Mouse (Mus musculus) brown adipose tissue, adult 24 weeks (tissue): Measurements from ENCODE around the gene Muc13. TPM values are rescaled to one million over a fixed set of nuclear protein-coding genes. Genes with fewer than 3 reads are reported as not detected.

ENCODE experiments used
- H3K27ac ChIP-seq: fragments of 200-500 bp; replicated peaks from 2 replicates; pipeline ENCODE4 v1.5.1; 2012; ENCODE audit warnings: low read depth, mild to moderate bottlenecking, low read length
- H3K4me1 ChIP-seq: fragments of 200-500 bp; 2 replicates; pipeline ENCODE4 v1.6.1; 2012; ENCODE audit warnings: low read length, mixed read lengths; ENCODE audit not compliant: control insufficient read depth, insufficient read depth, insufficient read length
- H3K4me3 ChIP-seq: fragments of 200-500 bp; 2 replicates; pipeline ENCODE4 v1.5.1; 2012; ENCODE audit warnings: low read depth, mild to moderate bottlenecking, low read length, moderate library complexity; ENCODE audit not compliant: insufficient read depth
- polyA plus RNA-seq: library from polyadenylated mRNA; stranded (reverse); fragments of >200 nt; gene quantifications from 2 replicates; pipeline ENCODE4 v1.2.4, GENCODE M21; 2012; ENCODE audit not compliant: missing spikeins, insufficient read depth, insufficient read length

The Muc13 gene
- polyA plus RNA-seq, 1 experiment: not detected

- Histone ChIP-seq H3K4me1 (peaks cover 6% of the 10 kb centered on the region), H3K4me3 (peak overlapping the region; percentile 89), H3K27ac (0 out of 2 replicates have a peak overlapping the region, but pooled peaks have one; percentile 21)
These were observed 36.1 kb downstream of the Muc13 start for GRCm38 (mm10) chr16:33829842-33830511.

- H3K27ac ChIP-seq: no peak overlapping the region
- H3K4me3 ChIP-seq: peak overlapping the region; percentile 89
These were observed 36.8 kb downstream of the Muc13 start for GRCm38 (mm10) chr16:33830512-33831105.

DNA sequence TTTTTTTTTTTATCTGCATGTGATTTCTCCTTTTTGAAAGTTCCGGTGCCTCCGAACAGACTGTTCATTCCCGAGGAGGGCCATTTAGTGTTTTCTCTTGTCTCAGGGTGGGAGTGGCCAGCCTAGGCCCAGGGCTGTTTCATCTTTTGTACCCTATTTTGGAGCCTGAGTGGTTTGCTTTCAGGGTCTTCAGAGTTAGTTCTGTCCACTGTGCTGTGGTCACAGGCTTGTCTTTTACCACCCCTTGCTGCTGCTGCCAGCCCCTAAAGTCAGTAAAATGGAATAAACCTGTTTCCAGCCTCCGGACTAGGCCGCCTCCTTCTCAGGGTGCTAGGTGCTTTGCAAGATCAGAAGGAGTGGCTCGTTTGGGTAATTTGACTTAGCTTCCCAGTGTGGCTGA lies 38.2 kb downstream of the Muc13 start:
- Histone ChIP-seq H3K27ac (no peak overlapping the region), H3K4me1 (peaks cover 12% of the 10 kb centered on the region), H3K4me3 (no peak overlapping the region)

More at GRCm38 (mm10) chr16:33830512-33831105, 36.8 kb downstream of the Muc13 start:
- peaks cover 6% of the 10 kb centered on the region for H3K4me1 ChIP-seq

DNA sequence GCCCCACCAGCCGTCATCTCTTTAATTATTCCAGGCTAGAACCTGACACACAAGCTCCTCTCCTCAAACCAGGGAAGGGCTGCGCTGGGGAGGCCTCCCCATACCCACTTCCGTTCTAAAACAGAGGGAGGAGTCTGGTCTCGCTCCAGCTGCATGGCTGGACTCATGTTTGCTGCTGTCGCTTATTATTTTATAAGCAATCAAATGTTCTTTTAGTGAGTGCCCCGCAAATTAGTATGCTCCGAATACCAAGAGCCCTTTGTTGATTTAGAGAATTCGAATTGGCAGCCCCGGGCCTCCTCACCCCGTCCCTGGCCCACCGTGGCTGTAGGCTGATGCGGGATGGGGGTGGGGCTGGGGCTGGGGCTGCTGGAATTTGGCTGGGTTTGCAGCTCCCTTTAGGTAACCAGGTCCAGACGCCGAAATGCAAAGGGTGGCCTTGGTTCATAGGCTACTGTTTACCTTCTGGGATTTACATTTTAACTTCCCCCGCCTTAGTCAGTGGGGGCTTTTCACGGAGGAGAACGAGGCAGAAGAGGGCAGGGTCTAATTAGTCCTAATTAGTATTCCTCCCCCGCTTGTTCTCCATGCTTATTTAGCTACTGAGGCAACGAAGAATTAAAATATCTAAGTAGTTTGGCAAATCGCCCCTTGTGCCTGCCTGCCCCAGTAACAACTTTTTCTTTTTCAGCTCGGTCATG lies 39.0 kb downstream of the Muc13 start:
- Histone ChIP-seq H3K4me1 (peaks cover 16% of the 10 kb centered on the region), H3K4me3 (peak overlapping the region; percentile 21; the same call in 1 of the 2 replicates), H3K27ac (0 out of 2 replicates have a peak overlapping the region, but pooled peaks have one; percentile 21)

DNA sequence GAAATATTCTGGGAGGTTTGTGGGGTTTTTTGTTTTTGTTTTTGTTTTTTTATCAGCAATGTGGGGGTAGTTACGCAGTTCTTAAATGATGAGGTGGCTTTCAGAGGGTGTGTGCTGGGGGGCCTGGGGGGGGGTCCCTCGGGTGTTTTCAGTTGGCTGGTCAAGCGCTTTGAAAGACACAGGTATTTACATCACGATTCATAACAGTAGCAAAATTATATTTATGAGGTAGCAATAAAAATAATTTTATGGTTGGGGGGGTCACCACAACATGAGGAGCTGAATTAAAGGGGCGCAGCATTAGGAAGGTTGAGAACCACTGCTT lies 39.6 kb downstream of the Muc13 start:
- Histone ChIP-seq H3K27ac (no peak overlapping the region), H3K4me3 (peak overlapping the region; percentile 42), H3K4me1 (peaks cover 19% of the 10 kb centered on the region)

- peaks cover 19% of the 10 kb centered on the region for H3K4me1 ChIP-seq
- H3K27ac ChIP-seq: no peak overlapping the region; the same call in 1 of the 2 replicates
- peak overlapping the region; percentile 42 for H3K4me3 ChIP-seq
These were observed 40.1 kb downstream of the Muc13 start for GRCm38 (mm10) chr16:33833781-33834482.

- 0 out of 2 replicates have a peak overlapping the region, but pooled peaks have one; percentile 18 for H3K27ac ChIP-seq
- H3K4me1 ChIP-seq: peaks cover 22% of the 10 kb centered on the region
- no peak overlapping the region for H3K4me3 ChIP-seq
These were observed 42.8 kb downstream of the Muc13 start for GRCm38 (mm10) chr16:33836676-33837075.

DNA sequence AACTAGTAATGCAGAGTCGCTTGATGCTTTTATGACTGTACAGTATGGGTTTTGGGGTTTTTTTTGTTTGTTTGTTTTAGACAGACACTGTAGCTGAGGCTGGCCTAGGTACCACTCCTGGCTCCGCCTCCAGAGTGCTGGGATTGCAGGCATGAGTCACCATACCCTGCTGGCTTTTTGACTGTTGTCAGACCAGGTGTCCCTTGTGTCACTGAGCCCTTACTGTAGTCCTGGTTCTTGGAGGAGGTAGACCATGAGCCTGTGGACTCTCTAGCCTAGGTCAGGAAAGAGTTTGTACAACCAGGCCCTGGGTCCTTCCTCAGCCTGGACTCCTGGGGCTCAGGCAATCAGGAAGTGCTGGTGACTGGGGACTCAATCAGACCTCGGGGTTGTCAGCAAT lies 43.4 kb downstream of the Muc13 start:
- H3K4me1 ChIP-seq: peaks cover 22% of the 10 kb centered on the region
- H3K4me3 ChIP-seq: no peak overlapping the region

GRCm38 (mm10) chr16:33840616-33841015 lies 46.8 kb downstream of the Muc13 start:
- peaks cover 17% of the 10 kb centered on the region for H3K4me1 ChIP-seq
- H3K27ac ChIP-seq: no peak overlapping the region
- H3K4me3 ChIP-seq: no peak overlapping the region

More for the DNA sequence above, 43.4 kb downstream of the Muc13 start:
- peak overlapping the region; percentile 46 for H3K27ac ChIP-seq

- H3K4me3 ChIP-seq: no peak overlapping the region
- peaks cover 10% of the 10 kb centered on the region; the same call in 1 of the 2 replicates for H3K4me1 ChIP-seq
- no peak overlapping the region for H3K27ac ChIP-seq
These were observed 48.4 kb downstream of the Muc13 start for GRCm38 (mm10) chr16:33842081-33842880.

DNA sequence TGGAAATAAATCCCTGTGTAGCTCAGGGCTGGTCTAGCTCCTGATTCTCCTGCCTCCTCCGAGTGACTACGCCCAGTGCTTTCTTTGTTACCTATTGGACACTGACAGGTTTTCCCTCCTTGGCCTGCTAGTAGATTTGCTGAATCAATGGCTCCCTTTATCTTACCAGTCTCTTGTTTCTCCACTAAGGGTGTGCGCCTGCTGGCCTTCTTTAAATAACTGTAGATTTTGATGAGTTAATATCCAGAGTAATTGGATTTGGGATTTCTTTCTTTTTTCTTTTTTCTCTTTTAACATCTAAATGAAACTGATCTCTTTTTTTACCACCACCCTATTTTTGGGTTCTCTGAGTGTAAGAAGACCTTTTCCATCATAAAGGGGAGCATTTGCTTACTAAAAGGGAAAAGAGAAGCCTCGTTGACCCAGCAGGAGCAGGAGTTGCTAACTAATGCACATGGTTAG lies 50.3 kb downstream of the Muc13 start:
- H3K4me3 ChIP-seq: no peak overlapping the region
- H3K4me1 ChIP-seq: peaks cover 4% of the 10 kb centered on the region; the same call in 1 of the 2 replicates
- H3K27ac ChIP-seq: no peak overlapping the region

DNA sequence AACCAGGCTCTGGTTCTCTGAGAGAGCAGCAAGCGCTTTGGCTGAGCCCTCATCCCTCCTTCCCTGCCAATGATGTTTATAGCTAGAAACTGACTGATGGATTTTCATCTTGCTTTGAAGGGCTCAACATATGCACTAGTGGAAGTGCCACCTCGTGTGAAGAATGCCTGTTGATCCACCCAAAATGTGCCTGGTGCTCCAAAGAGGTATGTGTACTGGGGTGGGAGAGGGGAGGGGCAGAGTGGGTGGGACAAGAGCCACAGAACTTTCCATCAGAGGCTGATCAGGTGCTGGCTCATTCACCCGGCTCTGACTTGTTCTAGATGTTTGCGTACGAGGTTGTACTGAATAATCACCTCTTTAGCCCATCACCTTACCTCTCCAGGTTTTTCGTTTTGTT lies 51.0 kb downstream of the Muc13 start:
- no peak overlapping the region for H3K4me3 ChIP-seq
- no peak overlapping the region for H3K27ac ChIP-seq
- peaks cover 4% of the 10 kb centered on the region; the same call in 1 of the 2 replicates for H3K4me1 ChIP-seq

DNA sequence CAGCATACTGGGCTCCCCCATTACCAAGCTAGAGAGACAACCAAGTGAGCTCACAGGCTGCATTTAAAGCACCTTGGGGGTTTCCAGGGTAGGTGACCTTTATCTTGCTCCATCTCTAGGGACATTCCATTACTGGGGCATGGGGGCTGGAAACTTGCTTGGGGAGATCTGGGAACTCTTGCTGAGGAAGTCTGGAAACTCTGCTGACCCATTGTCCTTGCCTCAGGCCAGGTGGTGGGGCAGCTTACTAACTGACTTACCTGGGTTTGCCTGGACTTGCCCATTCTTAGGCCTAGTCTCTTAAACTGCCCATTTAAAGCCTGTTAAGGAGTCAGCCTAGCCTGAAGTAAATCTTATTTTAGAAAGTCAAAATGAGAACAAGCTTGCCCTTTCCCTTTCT lies 59.4 kb downstream of the Muc13 start:
- Histone ChIP-seq H3K4me3 (no peak overlapping the region), H3K4me1 (peaks cover 19% of the 10 kb centered on the region), H3K27ac (no peak overlapping the region)

DNA sequence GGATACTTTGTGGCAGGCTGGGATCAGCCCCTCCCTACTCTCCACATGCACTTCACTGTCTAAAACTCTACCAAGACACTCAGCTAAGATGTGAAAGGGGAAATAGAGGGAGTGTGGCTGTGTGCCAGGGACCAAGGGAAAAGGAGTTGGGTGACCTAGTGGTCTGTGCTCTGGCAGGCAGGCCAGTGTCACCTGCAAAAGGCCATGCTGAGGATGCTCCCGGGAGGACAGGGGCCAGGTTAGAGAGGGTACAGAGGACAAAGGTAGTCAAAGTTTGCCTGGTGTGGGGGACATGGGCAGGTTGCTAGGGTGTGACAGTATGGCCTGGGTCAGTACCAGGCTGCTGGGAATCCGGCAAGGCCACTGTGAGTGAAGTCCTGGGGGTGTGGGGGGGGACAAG lies 64.9 kb downstream of the Muc13 start:
- Histone ChIP-seq H3K4me3 (no peak overlapping the region), H3K4me1 (peaks cover 14% of the 10 kb centered on the region), H3K27ac (no peak overlapping the region)
